Mouse (Mus musculus): ENCODE measurements at regions not wholly inside any gene's neighbourhood (a gene's known extent, or its start where the extent isn't known, plus 50 kb on each side); places are given as distances from the start of the nearest gene placed in this dataset.

DNA sequence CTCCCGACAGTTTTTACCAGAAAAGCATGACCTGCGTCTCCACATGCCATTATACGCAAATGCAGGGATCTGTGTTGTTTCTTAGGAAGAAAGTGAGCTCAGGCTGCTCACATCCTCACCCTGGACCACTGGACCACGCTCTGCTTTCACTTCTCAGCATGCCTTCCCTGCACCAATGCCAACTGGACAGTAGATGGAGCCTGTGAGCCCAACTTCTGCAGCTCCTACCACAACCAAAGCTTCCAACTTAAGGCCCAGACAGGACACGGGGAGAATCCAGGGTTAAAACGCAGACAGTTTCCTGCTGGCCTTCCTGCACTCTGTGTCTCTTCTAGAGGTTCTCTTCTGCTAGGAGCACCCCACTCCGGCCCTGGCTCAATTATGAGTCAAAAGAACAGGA lies 90.3 kb downstream of the Kcnh2 start:
- no peak for TF ChIP-seq EP300 (IDR thresholded peaks at IDR 0.05; ENCODE audit: low read depth)
- peak; percentile 80 for TF ChIP-seq CTCF (IDR thresholded peaks at IDR 0.05; ENCODE audit: low read depth)
